Mouse (Mus musculus): ENCODE data around the gene Mob1b. TPM values are rescaled to one million over a fixed set of nuclear protein-coding genes. Genes with fewer than 3 reads are reported as not detected.

Gene Mob1b
- total and polyA plus RNA-seq, 3 experiments = 12.2 to 14.0 TPM; not detected in 1

DNA sequence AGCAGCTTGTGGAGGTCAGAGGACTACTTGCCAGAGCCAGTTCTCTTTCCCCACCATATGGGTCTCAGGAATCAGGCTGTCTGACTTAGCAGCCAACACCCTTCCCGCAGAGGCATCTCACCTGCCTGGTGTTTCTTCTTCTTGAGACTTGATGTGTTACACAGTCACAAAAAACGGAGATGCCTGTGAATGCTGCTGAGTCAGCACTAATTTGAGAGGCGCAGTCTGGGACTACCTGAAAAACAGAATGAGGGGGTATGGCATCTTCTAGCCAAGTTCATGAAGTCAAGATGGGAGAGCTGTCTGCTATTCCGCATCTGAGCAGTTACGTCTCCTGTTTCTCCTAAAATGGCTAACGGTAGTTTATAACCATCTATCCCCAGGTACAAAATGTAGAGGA lies 40.1 kb upstream of the Mob1b start:
- no peaks in the 10 kb centered on the region for H3K9me3 ChIP-seq (replicated peaks; ENCODE audit: insufficient read depth, low read length)
- no peak overlapping the region for H3K4me3 ChIP-seq (ENCODE audit: control insufficient read depth in 1 of 2, insufficient read depth in 1 of 2, low read depth in 2 of 2, low read length in 2 of 2)
- peaks cover 0 to 14% of the 10 kb centered on the region in 2 experiments; a peak in 2 of 4 replicates for H3K36me3 ChIP-seq (ENCODE audit: control insufficient read depth in 1 of 2, insufficient read depth in 2 of 2, low read length in 2 of 2)
- DNase-seq (ENCODE audit: low read depth, low spot score) = no peak
- H3K4me1 ChIP-seq (ENCODE audit: control insufficient read depth in 1 of 2, insufficient read depth in 2 of 2, low read length in 2 of 2) = peaks cover 5 to 16% of the 10 kb centered on the region in 2 experiments
- no peaks in the 10 kb centered on the region for H3K27me3 ChIP-seq (ENCODE audit: control insufficient read depth in 1 of 2, insufficient read depth in 2 of 2, low read length in 2 of 2)
- H3K27ac ChIP-seq (ENCODE audit: control insufficient read depth, low read depth, low read length) = no peak overlapping the region
- no peak overlapping the region for H3K9ac ChIP-seq (ENCODE audit: control insufficient read depth, low read depth, low read length, poor library complexity, severe bottlenecking)
- TF ChIP-seq GABPA (IDR thresholded peaks at IDR 0.05; ENCODE audit: low read depth, low read length) (no peak), MAFK (IDR thresholded peaks at IDR 0.05; ENCODE audit: borderline replicate concordance, low read depth, low read length) (peak; percentile 73), RCOR1 (IDR thresholded peaks at IDR 0.05; ENCODE audit: low read depth, low read length) (no peak)
- H3K79me2 ChIP-seq (ENCODE audit: control insufficient read depth, insufficient read depth, low read length, poor library complexity) = peaks cover 4% of the 10 kb centered on the region

DNA sequence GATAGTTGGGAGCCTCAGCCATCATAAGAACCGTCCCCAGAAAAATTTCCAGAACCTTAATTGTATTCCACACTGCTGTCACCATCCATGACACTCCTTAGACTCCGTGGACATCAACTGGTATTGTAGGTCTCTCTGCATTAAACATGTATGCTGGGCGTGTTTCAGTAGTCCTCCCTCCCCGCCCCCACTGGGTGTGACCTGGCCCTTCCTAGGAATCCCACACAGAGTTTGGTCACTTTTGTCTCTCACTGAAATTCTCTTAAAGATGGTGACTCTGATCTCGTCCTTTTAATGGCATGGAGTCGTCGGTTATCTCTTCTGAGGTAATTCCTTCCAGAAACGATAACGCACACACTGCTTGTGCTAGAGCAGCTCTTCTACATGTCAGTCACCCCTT lies 36.9 kb upstream of the Mob1b start:
- no peaks in the 10 kb centered on the region for H3K27me3 ChIP-seq (ENCODE audit: control insufficient read depth in 1 of 2, insufficient read depth in 2 of 2, low read length in 2 of 2)
- TF ChIP-seq ELF1 (IDR thresholded peaks at IDR 0.05; ENCODE audit: low read depth, low read length) = no peak
- TF ChIP-seq CHD2 (IDR thresholded peaks at IDR 0.05; ENCODE audit: low read length) = no peak
- no peak for TF ChIP-seq RCOR1 (IDR thresholded peaks at IDR 0.05; ENCODE audit: low read depth, low read length)
- TF ChIP-seq POLR2A (IDR thresholded peaks at IDR 0.05; ENCODE audit: control insufficient read depth in 1 of 2, insufficient read depth in 1 of 2, low read depth in 1 of 2, low read length in 2 of 2, poor library complexity in 1 of 2) = no peak
- TF ChIP-seq USF1 (IDR thresholded peaks at IDR 0.05; ENCODE audit: low read depth, low read length) = no peak
- TF ChIP-seq NELFE (IDR thresholded peaks at IDR 0.05; ENCODE audit: low read depth, low read length) = no peak
- TF ChIP-seq MEF2A (IDR thresholded peaks at IDR 0.05; ENCODE audit: extremely low read depth, insufficient replicate concordance, low read depth, low read length, poor library complexity, severe bottlenecking) = no peak
- peaks cover 3 to 22% of the 10 kb centered on the region in 2 experiments for H3K4me1 ChIP-seq (ENCODE audit: control insufficient read depth in 1 of 2, insufficient read depth in 2 of 2, low read length in 2 of 2)
- H3K4me3 ChIP-seq (ENCODE audit: control insufficient read depth in 1 of 2, insufficient read depth in 1 of 2, low read depth in 2 of 2, low read length in 2 of 2) = no peak overlapping the region
- H3K36me3 ChIP-seq (ENCODE audit: control insufficient read depth in 1 of 2, insufficient read depth in 2 of 2, low read length in 2 of 2) = peaks cover 0 to 12% of the 10 kb centered on the region in 2 experiments; a peak in 2 of 4 replicates
- H3K9me3 ChIP-seq (replicated peaks; ENCODE audit: insufficient read depth, low read length) = no peaks in the 10 kb centered on the region
- H3K79me2 ChIP-seq (ENCODE audit: control insufficient read depth, insufficient read depth, low read length, poor library complexity) = no peaks in the 10 kb centered on the region
- no peak overlapping the region for H3K27ac ChIP-seq (ENCODE audit: control insufficient read depth, low read depth, low read length)
- no peak overlapping the region for H3K9ac ChIP-seq (ENCODE audit: control insufficient read depth, low read depth, low read length, poor library complexity, severe bottlenecking)
- no peak for DNase-seq (ENCODE audit: low read depth, low spot score)

DNA sequence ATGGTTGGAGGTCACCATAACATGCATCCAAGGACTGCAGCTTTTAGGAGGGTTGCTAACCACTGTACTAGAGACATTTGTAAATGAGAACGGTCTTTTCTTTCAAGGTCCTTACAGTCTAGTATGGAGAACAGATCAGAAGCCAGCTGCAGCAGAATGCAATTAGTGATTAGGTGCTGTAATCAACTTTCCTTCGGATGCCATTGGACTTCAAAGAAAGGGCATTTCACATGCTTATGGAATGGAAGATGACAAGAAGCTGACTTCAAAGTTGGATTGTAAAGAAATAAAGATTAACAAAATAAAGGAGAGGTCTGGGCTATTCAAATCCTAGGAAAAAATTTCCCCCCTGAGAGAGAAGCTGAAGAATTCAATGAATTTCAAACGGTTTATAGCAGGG lies 36.4 kb upstream of the Mob1b start:
- no peak for TF ChIP-seq GATA1 (IDR thresholded peaks at IDR 0.05; ENCODE audit: low read depth, low read length)
- no peak for TF ChIP-seq BHLHE40 (IDR thresholded peaks at IDR 0.05; ENCODE audit: borderline replicate concordance, low read depth, low read length)
- no peak for TF ChIP-seq EP300 (IDR thresholded peaks at IDR 0.05; ENCODE audit: low read depth in 1 of 2, low read length in 2 of 2)
- no peak for TF ChIP-seq ETS1 (IDR thresholded peaks at IDR 0.05; ENCODE audit: low read depth, low read length)
- no peak for TF ChIP-seq TCF12 (IDR thresholded peaks at IDR 0.05; ENCODE audit: low read depth, low read length)
- no peak for TF ChIP-seq JUND (IDR thresholded peaks at IDR 0.05; ENCODE audit: low read depth, low read length)
- TF ChIP-seq ELF1 (IDR thresholded peaks at IDR 0.05; ENCODE audit: low read depth, low read length) = no peak
- TF ChIP-seq MAFK (IDR thresholded peaks at IDR 0.05; ENCODE audit: borderline replicate concordance, low read depth, low read length) = no peak
- TF ChIP-seq MYB (IDR thresholded peaks at IDR 0.05; ENCODE audit: low read depth, low read length) = no peak
- no peak for TF ChIP-seq POLR2AphosphoS5 (IDR thresholded peaks at IDR 0.05; ENCODE audit: borderline replicate concordance, low read depth, low read length)
- TF ChIP-seq HCFC1 (IDR thresholded peaks at IDR 0.05; ENCODE audit: low read depth, low read length) = no peak
- TF ChIP-seq KAT2A (conservative IDR thresholded peaks at IDR 0.05; ENCODE audit: low read depth, low read length) = no peak
- TF ChIP-seq UBTF (IDR thresholded peaks at IDR 0.05; ENCODE audit: borderline replicate concordance, insufficient read depth, low read depth, low read length) = no peak
- no peak for TF ChIP-seq USF2 (IDR thresholded peaks at IDR 0.05; ENCODE audit: borderline replicate concordance in 1 of 2, insufficient read depth in 1 of 2, low read depth in 1 of 2, low read length in 2 of 2)
- TF ChIP-seq CHD2 (IDR thresholded peaks at IDR 0.05; ENCODE audit: low read length) = no peak
- TF ChIP-seq MAX (IDR thresholded peaks at IDR 0.05; ENCODE audit: low read length) = no peak
- no peak for TF ChIP-seq E2F4 (IDR thresholded peaks at IDR 0.05; ENCODE audit: borderline replicate concordance, low read depth, low read length)
- H3K9ac ChIP-seq (ENCODE audit: control insufficient read depth, low read depth, low read length, poor library complexity, severe bottlenecking) = no peak overlapping the region
- peaks cover 0 to 16% of the 10 kb centered on the region in 2 experiments; a peak in 2 of 4 replicates for H3K4me1 ChIP-seq (ENCODE audit: control insufficient read depth in 1 of 2, insufficient read depth in 2 of 2, low read length in 2 of 2)
- H3K36me3 ChIP-seq (ENCODE audit: control insufficient read depth in 1 of 2, insufficient read depth in 2 of 2, low read length in 2 of 2) = peaks cover 0 to 11% of the 10 kb centered on the region in 2 experiments; a peak in 2 of 4 replicates
- DNase-seq (ENCODE audit: low read depth, low spot score) = no peak
- no peaks in the 10 kb centered on the region for H3K79me2 ChIP-seq (ENCODE audit: control insufficient read depth, insufficient read depth, low read length, poor library complexity)
- H3K4me3 ChIP-seq (ENCODE audit: control insufficient read depth in 1 of 2, insufficient read depth in 1 of 2, low read depth in 2 of 2, low read length in 2 of 2) = no peak overlapping the region
- no peaks in the 10 kb centered on the region for H3K9me3 ChIP-seq (replicated peaks; ENCODE audit: insufficient read depth, low read length)
- no peaks in the 10 kb centered on the region for H3K27me3 ChIP-seq (ENCODE audit: control insufficient read depth in 1 of 2, insufficient read depth in 2 of 2, low read length in 2 of 2)
- H3K27ac ChIP-seq (ENCODE audit: control insufficient read depth, low read depth, low read length) = no peak overlapping the region

Measured in MEL (cell line).